Mouse (Mus musculus): ENCODE data around the gene Aven. TPM values are rescaled to one million over a fixed set of nuclear protein-coding genes. Genes with fewer than 3 reads are reported as not detected.

Aven gene
- polyA plus RNA-seq, 1 experiment from 2014 or later = 6.2 TPM

GRCm38 (mm10) chr2:112470961-112471381, 21.8 kb upstream of the Aven start:
- Histone ChIP-seq H3K4me1 (peaks cover 12% of the 10 kb centered on the region), H3K9me3 (no peaks in the 10 kb centered on the region), H3K36me3 (peaks cover 42% of the 10 kb centered on the region), H3K27ac (replicated peaks) (peak overlapping the region; percentile 64), H3K4me2 (no peak overlapping the region), H3K4me3 (no peak overlapping the region), H3K27me3 (replicated peaks) (no peaks in the 10 kb centered on the region), H3K9ac (no peak overlapping the region)
- ATAC-seq (ENCODE audit: extremely low read depth, insufficient number of reproducible peaks, low FRiP score, low TSS enrichment) = no peak
- 44% methylated on average over 5 of the region's 5 CpGs for WGBS

DNA sequence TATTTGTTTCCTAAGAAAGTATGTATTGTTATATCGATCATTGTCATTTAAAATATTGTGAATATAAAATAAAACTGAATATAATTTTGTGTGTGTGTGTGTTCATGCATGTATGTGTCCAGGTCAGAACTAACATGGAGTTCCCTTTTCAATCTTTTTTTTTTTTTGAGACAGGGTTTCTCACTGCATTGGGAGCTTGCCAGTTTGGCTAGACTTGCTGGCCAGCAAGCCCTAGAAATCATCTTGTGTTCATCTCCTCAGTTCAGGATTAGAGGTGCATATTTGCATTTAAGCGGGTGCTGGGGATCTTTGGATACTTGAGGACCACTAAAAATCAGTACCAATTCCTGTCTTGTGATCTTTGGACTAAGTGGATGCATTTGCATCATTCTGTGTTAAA, 20.7 kb upstream of the Aven start:
- Histone ChIP-seq H3K4me1 (peaks cover 12% of the 10 kb centered on the region), H3K36me3 (peaks cover 31% of the 10 kb centered on the region), H3K27ac (replicated peaks) (no peak overlapping the region), H3K27me3 (replicated peaks) (no peaks in the 10 kb centered on the region), H3K9ac (no peak overlapping the region), H3K4me2 (no peak overlapping the region), H3K4me3 (no peak overlapping the region), H3K9me3 (no peaks in the 10 kb centered on the region)
- no peak for ATAC-seq (ENCODE audit: extremely low read depth, insufficient number of reproducible peaks, low FRiP score, low TSS enrichment)
- WGBS = 89% methylated on average over 2 of the region's 2 CpGs

DNA sequence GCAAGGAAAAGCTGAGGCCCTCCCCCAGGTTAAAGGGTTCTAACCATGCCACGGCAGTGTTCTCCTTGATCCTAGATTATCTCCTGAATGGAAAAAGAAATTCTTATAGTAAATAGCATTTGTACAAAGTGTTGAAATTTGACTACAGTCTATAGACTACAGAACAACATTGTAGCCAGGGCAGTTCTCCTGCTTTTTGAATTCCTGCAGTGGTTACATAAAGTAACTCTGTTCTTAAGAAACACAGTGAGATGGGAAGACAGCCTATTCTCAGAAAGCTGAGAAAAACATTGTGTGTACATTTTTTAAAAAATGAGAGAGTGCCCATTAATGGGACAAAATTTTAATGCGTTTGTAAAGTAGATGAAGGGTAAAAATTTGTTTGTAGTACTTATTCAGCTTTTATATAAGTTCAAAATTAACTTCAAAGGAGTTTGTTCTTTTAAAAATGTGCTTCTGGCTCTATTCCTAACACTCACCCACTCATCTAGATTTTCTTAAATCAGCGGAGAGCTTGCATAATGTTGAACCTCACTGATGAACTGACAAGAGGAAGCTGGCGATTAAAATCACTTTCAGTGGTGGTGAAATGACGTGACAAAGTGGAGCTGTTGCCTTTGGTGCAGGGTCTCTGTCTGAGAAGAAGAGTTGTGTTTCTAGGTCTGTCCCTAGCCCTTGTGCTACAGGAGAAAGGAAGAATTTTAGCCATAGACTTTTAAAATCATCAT, 17.6 kb upstream of the Aven start:
- Histone ChIP-seq H3K4me1 (peaks cover 5% of the 10 kb centered on the region), H3K27me3 (replicated peaks) (no peaks in the 10 kb centered on the region), H3K36me3 (peaks cover 2% of the 10 kb centered on the region), H3K9me3 (no peaks in the 10 kb centered on the region), H3K4me3 (no peak overlapping the region), H3K27ac (replicated peaks) (no peak overlapping the region), H3K4me2 (no peak overlapping the region), H3K9ac (no peak overlapping the region)
- 60% methylated on average over 5 of the region's 5 CpGs for WGBS
- ATAC-seq (ENCODE audit: extremely low read depth, insufficient number of reproducible peaks, low FRiP score, low TSS enrichment) = no peak

DNA sequence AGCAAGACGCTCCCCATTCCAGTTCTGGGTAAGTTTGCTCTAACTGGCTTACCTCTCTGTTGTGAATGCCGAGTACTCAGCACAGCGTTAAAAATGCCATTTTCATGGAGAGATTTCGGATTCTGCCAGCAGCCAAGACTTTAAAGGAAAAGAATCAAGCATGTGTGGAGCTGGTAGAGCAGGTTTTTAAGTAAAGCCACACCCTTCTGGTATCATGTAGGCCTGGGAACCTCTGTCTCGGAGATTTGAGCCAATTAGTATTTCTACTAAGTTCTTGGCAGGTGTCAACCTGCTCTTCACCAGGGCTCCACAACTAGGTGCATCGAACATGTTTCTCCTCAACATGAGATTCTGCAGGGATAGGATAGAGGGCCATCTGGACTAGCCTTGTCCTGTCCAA, 16.2 kb upstream of the Aven start:
- ATAC-seq (ENCODE audit: extremely low read depth, insufficient number of reproducible peaks, low FRiP score, low TSS enrichment) = no peak
- Histone ChIP-seq H3K9me3 (no peaks in the 10 kb centered on the region), H3K36me3 (no peaks in the 10 kb centered on the region), H3K9ac (no peak overlapping the region), H3K27me3 (replicated peaks) (no peaks in the 10 kb centered on the region), H3K27ac (replicated peaks) (no peak overlapping the region), H3K4me3 (no peak overlapping the region), H3K4me1 (no peaks in the 10 kb centered on the region), H3K4me2 (no peak overlapping the region)
- WGBS = 73% methylated on average over 6 of the region's 6 CpGs

GRCm38 (mm10) chr2:112480669-112481068, 12.1 kb upstream of the Aven start, which contains the start of gene Chrm5:
Gene Chrm5 (minus strand): TSS chr2:112480769.
- Histone ChIP-seq H3K27me3 (replicated peaks) (no peaks in the 10 kb centered on the region), H3K4me3 (no peak within 1 kb of the TSS), H3K9me3 (no peaks in the 10 kb centered on the region), H3K27ac (replicated peaks) (no peak within 1 kb of the TSS), H3K9ac (no peak within 1 kb of the TSS), H3K4me1 (peaks cover 11% of the 10 kb centered on the region; the same call in 1 of the 2 replicates), H3K4me2 (no peak within 1 kb of the TSS), H3K36me3 (no peaks in the 10 kb centered on the region)
- ATAC-seq (ENCODE audit: extremely low read depth, insufficient number of reproducible peaks, low FRiP score, low TSS enrichment) = no peak
- 83% methylated on average over 5 of the region's 5 CpGs for WGBS

DNA sequence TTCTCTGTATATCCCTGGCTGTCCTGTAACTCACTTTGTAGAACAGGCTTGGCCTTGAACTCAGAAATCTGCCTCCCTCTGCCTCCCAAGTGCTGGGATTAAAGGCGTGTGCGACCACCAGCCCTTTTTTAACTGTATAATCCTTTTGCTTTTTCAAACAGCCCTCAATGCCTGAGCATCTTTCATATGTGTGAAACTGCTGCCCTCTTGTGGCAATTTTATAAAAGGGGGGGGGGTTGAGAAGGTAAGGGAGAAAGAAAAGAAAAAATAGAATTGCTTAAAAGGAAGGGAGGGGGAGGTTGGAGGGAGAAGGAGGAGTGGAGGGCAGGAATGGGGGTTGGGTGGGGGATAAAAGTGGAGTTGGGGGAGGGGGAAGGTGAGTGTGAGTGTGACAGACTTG, 11.2 kb upstream of the Aven start:
- peaks cover 11% of the 10 kb centered on the region; the same call in 1 of the 2 replicates for H3K4me1 ChIP-seq
- no peak for ATAC-seq (ENCODE audit: extremely low read depth, insufficient number of reproducible peaks, low FRiP score, low TSS enrichment)
- no peak overlapping the region for H3K27ac ChIP-seq (replicated peaks)
- H3K9me3 ChIP-seq = no peaks in the 10 kb centered on the region
- H3K9ac ChIP-seq = no peak overlapping the region
- H3K27me3 ChIP-seq (replicated peaks) = no peaks in the 10 kb centered on the region
- WGBS = 2% methylated on average over 2 of the region's 2 CpGs
- H3K36me3 ChIP-seq = no peaks in the 10 kb centered on the region
- H3K4me2 ChIP-seq = no peak overlapping the region
- H3K4me3 ChIP-seq = no peak overlapping the region

DNA sequence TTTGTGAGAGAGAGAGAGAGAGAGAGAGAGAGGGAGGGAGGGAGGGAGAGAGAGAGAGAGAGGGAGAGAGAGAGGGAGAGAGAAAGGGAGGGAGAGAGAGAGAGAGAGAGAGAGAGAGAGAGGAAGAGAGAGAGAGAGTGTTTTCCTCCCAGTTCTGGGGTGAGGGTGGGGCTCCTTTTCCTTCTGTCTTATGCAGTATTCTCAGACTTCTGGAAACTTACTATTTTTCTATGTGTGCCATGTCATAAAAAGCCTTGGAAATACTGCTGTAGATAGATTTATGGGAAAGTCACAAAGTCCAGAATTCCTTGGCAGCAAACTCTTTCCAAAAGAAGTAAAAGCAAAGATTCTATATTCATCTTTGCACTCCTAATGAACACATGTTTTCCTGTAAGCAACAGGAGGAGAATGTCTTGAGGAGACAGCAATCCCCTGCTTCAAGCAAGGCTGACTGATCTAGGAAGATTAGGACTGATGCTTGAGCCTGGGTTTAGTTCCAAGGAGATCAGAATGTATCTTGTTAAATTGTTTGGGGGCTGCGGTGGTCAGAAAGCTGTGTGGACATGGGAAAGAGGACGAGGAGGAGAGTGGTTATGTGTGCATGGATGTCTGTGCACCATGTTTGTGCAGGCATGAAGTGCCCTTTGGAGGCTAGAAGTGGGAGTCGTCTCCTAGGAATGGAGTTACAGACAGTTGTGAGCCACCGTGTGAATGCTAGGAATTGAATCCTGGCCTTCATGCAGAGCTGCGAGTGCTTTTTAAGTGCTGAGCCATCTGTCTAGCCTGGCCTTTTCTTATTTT, 10.0 kb upstream of the Aven start:
- no peak for ATAC-seq (ENCODE audit: extremely low read depth, insufficient number of reproducible peaks, low FRiP score, low TSS enrichment)
- no peak overlapping the region for H3K9ac ChIP-seq
- no peaks in the 10 kb centered on the region for H3K36me3 ChIP-seq
- peaks cover 11% of the 10 kb centered on the region; the same call in 1 of the 2 replicates for H3K4me1 ChIP-seq
- no peaks in the 10 kb centered on the region for H3K27me3 ChIP-seq (replicated peaks)
- 59% methylated on average over 5 of the region's 5 CpGs for WGBS
- no peak overlapping the region for H3K4me3 ChIP-seq
- no peaks in the 10 kb centered on the region for H3K9me3 ChIP-seq
- no peak overlapping the region for H3K4me2 ChIP-seq
- no peak overlapping the region for H3K27ac ChIP-seq (replicated peaks)

DNA sequence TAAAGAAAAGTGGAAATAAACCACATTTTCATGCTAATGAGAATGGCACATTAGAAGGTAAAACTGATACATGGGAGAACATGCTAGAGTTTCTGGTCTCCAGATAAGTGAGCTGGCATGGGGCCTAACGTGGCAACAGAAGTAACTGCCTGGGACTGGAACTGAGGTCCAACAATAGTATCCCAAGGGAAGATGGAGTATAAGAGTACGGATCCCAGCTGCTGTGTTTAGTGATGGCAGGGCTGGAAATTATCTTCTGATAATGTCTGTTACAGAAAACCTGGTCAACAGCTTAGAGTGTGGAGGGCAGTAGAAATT, 9.5 kb upstream of the Aven start:
- Histone ChIP-seq H3K36me3 (no peaks in the 10 kb centered on the region), H3K4me1 (peaks cover 11% of the 10 kb centered on the region; the same call in 1 of the 2 replicates), H3K27ac (replicated peaks) (no peak overlapping the region), H3K4me2 (no peak overlapping the region), H3K27me3 (replicated peaks) (no peaks in the 10 kb centered on the region), H3K9me3 (no peaks in the 10 kb centered on the region), H3K9ac (no peak overlapping the region), H3K4me3 (no peak overlapping the region)
- no peak for ATAC-seq (ENCODE audit: extremely low read depth, insufficient number of reproducible peaks, low FRiP score, low TSS enrichment)
- WGBS = 61% methylated on average over 2 of the region's 2 CpGs

DNA sequence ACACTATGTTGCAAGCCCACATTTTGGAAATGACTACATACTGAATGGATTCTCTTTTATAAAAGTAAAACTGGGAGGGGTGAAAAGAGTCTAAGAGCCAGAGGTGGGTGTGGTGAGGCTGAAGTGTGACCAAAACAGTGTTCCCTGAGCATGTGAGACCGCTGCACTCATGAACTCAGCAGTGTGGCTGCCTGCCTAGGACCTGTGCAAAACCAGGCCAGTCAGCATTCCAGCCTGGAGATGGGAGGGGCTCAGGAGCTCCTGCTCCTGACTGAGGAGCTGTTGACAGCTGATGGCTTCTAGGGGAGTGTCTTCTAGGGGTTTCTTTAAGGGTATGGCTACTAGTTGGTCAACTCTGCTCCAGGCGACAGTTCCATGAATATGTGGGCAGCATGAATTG, 7.9 kb upstream of the Aven start:
- 0 out of 2 replicates have a peak, but pooled peaks have one; percentile 5 for ATAC-seq (ENCODE audit: extremely low read depth, insufficient number of reproducible peaks, low FRiP score, low TSS enrichment)
- Histone ChIP-seq H3K36me3 (no peaks in the 10 kb centered on the region), H3K4me3 (no peak overlapping the region), H3K4me2 (no peak overlapping the region), H3K4me1 (peaks cover 11% of the 10 kb centered on the region; the same call in 1 of the 2 replicates), H3K9me3 (no peaks in the 10 kb centered on the region), H3K27me3 (replicated peaks) (no peaks in the 10 kb centered on the region), H3K9ac (no peak overlapping the region), H3K27ac (replicated peaks) (no peak overlapping the region)
- 25% methylated on average over 2 of the region's 2 CpGs for WGBS

- WGBS = 81% methylated on average over 11 of the region's 11 CpGs
Observed at GRCm38 (mm10) chr2:112490483-112491196, 2.1 kb upstream of the Aven start.

GRCm38 (mm10) chr2:112491629-112492028, 1.1 kb upstream of the Aven start:
- no peak overlapping the region for H3K27ac ChIP-seq (replicated peaks)
- no peak overlapping the region for H3K4me3 ChIP-seq
- H3K27me3 ChIP-seq (replicated peaks) = no peaks in the 10 kb centered on the region
- peaks cover 20% of the 10 kb centered on the region for H3K4me1 ChIP-seq
- ATAC-seq (ENCODE audit: extremely low read depth, insufficient number of reproducible peaks, low FRiP score, low TSS enrichment) = no peak
- H3K36me3 ChIP-seq = no peaks in the 10 kb centered on the region
- peak overlapping the region; percentile 85 for H3K4me2 ChIP-seq
- WGBS = 79% methylated on average over 5 of the region's 5 CpGs
- H3K9me3 ChIP-seq = no peaks in the 10 kb centered on the region
- H3K9ac ChIP-seq = 0 out of 2 replicates have a peak overlapping the region, but pooled peaks have one; percentile 96

More at GRCm38 (mm10) chr2:112490483-112491196, 2.1 kb upstream of the Aven start:
- Histone ChIP-seq H3K9ac (no peak overlapping the region), H3K4me2 (no peak overlapping the region), H3K36me3 (no peaks in the 10 kb centered on the region), H3K9me3 (no peaks in the 10 kb centered on the region), H3K27me3 (replicated peaks) (no peaks in the 10 kb centered on the region), H3K4me3 (no peak overlapping the region), H3K4me1 (peaks cover 20% of the 10 kb centered on the region), H3K27ac (replicated peaks) (no peak overlapping the region)
- ATAC-seq (ENCODE audit: extremely low read depth, insufficient number of reproducible peaks, low FRiP score, low TSS enrichment) = no peak

All from heart, embryonic 13.5 days (tissue).